Mouse (Mus musculus) forebrain, embryonic 13.5 days (tissue): ENCODE data around the gene Exoc6b. TPM values are rescaled to one million over a fixed set of nuclear protein-coding genes. Genes with fewer than 3 reads are reported as not detected.

Experiments used
- ATAC-seq: fragments of 200-750 bp; cut with Nextera tagmentation; 2 replicates; pipeline ENCODE4 v1.8.0; 2017
- H3K27ac ChIP-seq: fragments of 300-500 bp; sonication (generic); 2 replicates; pipeline ENCODE4 v1.5.1; 2015; ENCODE audit warnings: inconsistent platforms, mild to moderate bottlenecking, moderate library complexity
- H3K27me3 ChIP-seq: fragments of 300-500 bp; sonication (generic); 2 replicates; pipeline ENCODE4 v1.6.1; 2015; ENCODE audit warnings: mild to moderate bottlenecking, inconsistent platforms
- H3K36me3 ChIP-seq: fragments of 300-500 bp; sonication (generic); 2 replicates; pipeline ENCODE4 v1.6.1; 2015; ENCODE audit warnings: mild to moderate bottlenecking, inconsistent platforms; ENCODE audit not compliant: poor library complexity, severe bottlenecking
- H3K4me1 ChIP-seq: fragments of 300-500 bp; sonication (generic); 2 replicates; pipeline ENCODE4 v1.6.1; 2015; ENCODE audit warnings: inconsistent platforms
- H3K4me2 ChIP-seq: fragments of 300-500 bp; sonication (generic); 2 replicates; pipeline ENCODE4 v1.6.1; 2015; ENCODE audit warnings: inconsistent platforms, mild to moderate bottlenecking, moderate library complexity
- H3K4me3 ChIP-seq: fragments of 300-500 bp; sonication (generic); 2 replicates; pipeline ENCODE4 v1.5.1; 2015; ENCODE audit warnings: mild to moderate bottlenecking, inconsistent platforms
- H3K9ac ChIP-seq: fragments of 300-500 bp; sonication (generic); 2 replicates; pipeline ENCODE4 v1.6.1; 2015; ENCODE audit warnings: mild to moderate bottlenecking, inconsistent platforms
- H3K9me3 ChIP-seq: fragments of 300-500 bp; sonication (generic); replicated peaks from 2 replicates; pipeline ENCODE4 v1.6.1; 2016; ENCODE audit warnings: inconsistent platforms
- WGBS: fragments of 180-500 bp; shearing (Covaris S2); methylation state at CpG from one replicate; pipeline ENCODE4 v1.1.7; 2015; 5-methylcytosine and 5-hydroxymethylcytosine counted together
- polyA plus RNA-seq: library from polyadenylated mRNA; unstranded; fragments of >200 nt; fragmentation: Nextera tagmentation; extraction: Ambion mirVana; gene quantifications from 2 replicates; pipeline ENCODE4 v1.2.1, GENCODE M21; 2015

Gene Exoc6b
- polyA plus RNA-seq, 1 experiment from 2014 or later = 37.4 TPM

- H3K27me3 ChIP-seq = no peaks in the 10 kb centered on the region
- H3K9ac ChIP-seq = no peak overlapping the region
- ATAC-seq = no peak
- H3K9me3 ChIP-seq = no peaks in the 10 kb centered on the region
- no peak overlapping the region for H3K4me2 ChIP-seq
- 92% methylated on average over 4 of the region's 4 CpGs for WGBS
- H3K4me3 ChIP-seq = no peak overlapping the region
- H3K27ac ChIP-seq = no peak overlapping the region
- no peaks in the 10 kb centered on the region for H3K36me3 ChIP-seq
- 0 out of 2 replicates have a peak, but pooled peaks cover 7% of the 10 kb centered on the region for H3K4me1 ChIP-seq
These were observed 428.3 kb downstream of the Exoc6b start for GRCm38 (mm10) chr6:84641062-84641431.

DNA sequence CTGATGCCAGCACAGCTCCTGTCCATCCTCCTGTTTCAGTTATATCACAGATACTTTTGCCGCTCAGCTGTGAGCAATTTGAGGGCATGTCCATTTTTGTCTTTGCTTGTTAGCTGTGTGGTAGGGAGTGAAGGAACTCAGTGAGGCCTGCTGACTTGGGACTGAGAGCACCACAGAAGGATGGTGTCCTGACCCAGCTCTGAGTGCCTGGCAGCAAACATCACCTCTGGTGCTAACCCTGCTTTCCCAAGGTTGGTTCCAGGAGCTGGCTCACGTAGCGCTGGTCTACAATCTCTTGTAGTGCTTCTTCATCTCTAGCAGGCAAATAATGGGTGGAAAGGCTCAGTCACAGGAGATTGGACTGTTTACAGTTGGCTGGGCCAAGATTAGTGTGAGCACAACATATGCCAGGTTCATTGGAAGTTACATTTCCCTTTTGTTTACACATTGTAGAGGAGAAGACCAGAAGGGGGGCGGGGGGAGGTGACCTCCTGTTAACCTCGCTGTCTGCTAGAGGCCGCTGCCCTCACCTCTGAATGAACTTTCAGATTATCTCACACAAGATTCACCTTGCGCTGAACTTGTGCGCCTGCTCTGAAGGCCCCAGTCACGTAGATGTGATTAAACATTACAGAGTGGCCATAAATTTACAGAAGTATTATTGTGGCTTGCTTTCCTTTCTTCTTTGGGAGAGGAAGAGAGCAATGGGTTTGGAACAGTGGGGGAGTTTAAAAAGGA is 428.8 kb downstream of the Exoc6b start:
- Histone ChIP-seq H3K27me3 (no peaks in the 10 kb centered on the region), H3K4me2 (no peak overlapping the region), H3K36me3 (no peaks in the 10 kb centered on the region), H3K9ac (no peak overlapping the region), H3K27ac (no peak overlapping the region), H3K9me3 (no peaks in the 10 kb centered on the region), H3K4me3 (no peak overlapping the region), H3K4me1 (0 out of 2 replicates have a peak, but pooled peaks cover 1% of the 10 kb centered on the region)
- no peak for ATAC-seq
- WGBS = 81% methylated on average over 9 of the region's 9 CpGs

- Histone ChIP-seq H3K27me3 (no peaks in the 10 kb centered on the region), H3K9me3 (no peaks in the 10 kb centered on the region), H3K4me3 (no peak overlapping the region), H3K9ac (no peak overlapping the region), H3K36me3 (no peaks in the 10 kb centered on the region), H3K27ac (no peak overlapping the region), H3K4me1 (no peaks in the 10 kb centered on the region), H3K4me2 (no peak overlapping the region)
- ATAC-seq = no peak
These were observed 431.1 kb downstream of the Exoc6b start for GRCm38 (mm10) chr6:84638206-84638605.

- Histone ChIP-seq H3K4me1 (no peaks in the 10 kb centered on the region), H3K27me3 (no peaks in the 10 kb centered on the region), H3K4me3 (no peak overlapping the region), H3K36me3 (no peaks in the 10 kb centered on the region), H3K27ac (no peak overlapping the region), H3K9me3 (no peaks in the 10 kb centered on the region), H3K4me2 (no peak overlapping the region), H3K9ac (no peak overlapping the region)
- no peak for ATAC-seq
- WGBS = 87% methylated on average over 2 of the region's 2 CpGs
These were observed 437.7 kb downstream of the Exoc6b start for GRCm38 (mm10) chr6:84631588-84631987.

DNA sequence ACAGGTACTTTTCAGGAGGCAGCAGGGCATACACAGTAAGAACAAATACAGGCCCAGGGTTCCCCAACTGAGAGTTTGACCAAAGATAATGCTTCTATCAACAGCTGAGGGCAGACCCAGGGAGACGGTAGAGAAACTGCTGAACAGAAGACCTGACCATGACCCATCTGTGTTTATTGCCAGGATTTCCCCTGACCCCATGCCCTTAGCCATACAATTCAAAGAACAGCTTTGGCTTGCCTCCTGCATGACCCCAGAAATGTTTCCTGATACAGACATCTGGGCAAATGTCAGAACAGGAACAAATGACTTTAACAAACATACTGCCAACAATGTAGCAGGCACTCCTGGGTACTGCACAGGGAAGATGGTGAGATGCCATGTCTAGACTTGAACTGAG is 439.0 kb downstream of the Exoc6b start:
- no peaks in the 10 kb centered on the region for H3K36me3 ChIP-seq
- 63% methylated on average over 1 of the region's 1 CpGs for WGBS

GRCm38 (mm10) chr6:84628831-84629230 is 440.5 kb downstream of the Exoc6b start:
- no peaks in the 10 kb centered on the region for H3K27me3 ChIP-seq
- no peaks in the 10 kb centered on the region for H3K36me3 ChIP-seq
- no peaks in the 10 kb centered on the region for H3K9me3 ChIP-seq
- no peak overlapping the region for H3K9ac ChIP-seq
- ATAC-seq = no peak
- no peak overlapping the region for H3K27ac ChIP-seq
- WGBS = 91% methylated on average over 5 of the region's 5 CpGs
- H3K4me2 ChIP-seq = no peak overlapping the region
- H3K4me1 ChIP-seq = no peaks in the 10 kb centered on the region
- no peak overlapping the region for H3K4me3 ChIP-seq

More for the DNA sequence above, 439.0 kb downstream of the Exoc6b start:
- no peaks in the 10 kb centered on the region for H3K9me3 ChIP-seq
- no peak overlapping the region for H3K4me2 ChIP-seq
- H3K4me3 ChIP-seq = no peak overlapping the region
- H3K4me1 ChIP-seq = no peaks in the 10 kb centered on the region
- no peak overlapping the region for H3K27ac ChIP-seq
- H3K27me3 ChIP-seq = no peaks in the 10 kb centered on the region
- no peak for ATAC-seq
- H3K9ac ChIP-seq = no peak overlapping the region

DNA sequence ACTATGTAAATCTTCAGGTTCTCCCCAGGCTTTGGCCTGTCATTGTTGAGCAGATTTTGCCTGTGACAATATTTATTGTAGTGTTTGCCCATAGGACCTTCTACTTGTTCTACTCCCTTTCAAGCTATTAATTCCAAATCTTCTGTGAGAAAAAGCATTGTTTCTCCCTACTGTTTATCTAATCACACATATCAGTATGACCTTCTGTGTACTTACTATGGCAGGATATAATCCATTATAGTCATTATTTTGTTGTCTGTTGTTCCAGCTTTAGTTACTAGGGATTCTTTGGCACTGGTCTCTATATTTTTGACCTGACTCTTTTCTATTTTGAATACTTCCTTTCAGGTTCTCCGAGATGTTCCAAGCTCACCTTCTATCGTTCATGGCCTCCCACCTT is 442.9 kb downstream of the Exoc6b start:
- ATAC-seq = no peak
- no peaks in the 10 kb centered on the region for H3K27me3 ChIP-seq
- WGBS = 99% methylated on average over 2 of the region's 2 CpGs
- no peak overlapping the region for H3K27ac ChIP-seq
- H3K4me1 ChIP-seq = no peaks in the 10 kb centered on the region
- no peak overlapping the region for H3K9ac ChIP-seq
- no peaks in the 10 kb centered on the region for H3K36me3 ChIP-seq
- no peak overlapping the region for H3K4me2 ChIP-seq
- no peaks in the 10 kb centered on the region for H3K9me3 ChIP-seq
- no peak overlapping the region for H3K4me3 ChIP-seq

- H3K4me2 ChIP-seq = no peak overlapping the region
- H3K4me1 ChIP-seq = no peaks in the 10 kb centered on the region
- H3K36me3 ChIP-seq = peaks cover 26% of the 10 kb centered on the region
- ATAC-seq = no peak
- no peak overlapping the region for H3K9ac ChIP-seq
- H3K9me3 ChIP-seq = no peaks in the 10 kb centered on the region
- H3K27ac ChIP-seq = no peak overlapping the region
- H3K4me3 ChIP-seq = no peak overlapping the region
- 91% methylated on average over 6 of the region's 6 CpGs for WGBS
- H3K27me3 ChIP-seq = no peaks in the 10 kb centered on the region
These were observed 450.1 kb downstream of the Exoc6b start for GRCm38 (mm10) chr6:84619166-84619565.

DNA sequence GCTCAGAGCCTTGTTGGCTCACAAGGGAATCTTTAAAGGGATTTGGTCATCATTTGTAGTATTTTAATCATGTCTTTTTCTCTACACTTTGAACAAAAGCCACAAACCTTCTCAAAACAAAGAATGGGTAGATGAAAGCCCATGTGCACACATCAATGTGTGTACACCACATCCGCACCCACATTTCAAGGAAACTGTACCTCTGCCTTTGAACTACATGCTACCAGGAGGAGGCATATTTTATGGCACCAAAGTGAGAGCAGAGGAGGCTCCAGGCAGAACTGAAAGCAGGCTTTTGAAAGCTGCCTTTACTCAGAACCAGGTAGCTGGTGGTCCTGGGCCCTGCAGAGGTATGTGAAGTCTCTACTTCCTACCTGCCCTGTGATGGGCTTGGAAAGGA is 452.3 kb downstream of the Exoc6b start:
- 97% methylated on average over 1 of the region's 1 CpGs for WGBS
- no peak for ATAC-seq
- no peak overlapping the region for H3K9ac ChIP-seq
- H3K4me2 ChIP-seq = no peak overlapping the region
- no peak overlapping the region for H3K4me3 ChIP-seq
- no peaks in the 10 kb centered on the region for H3K4me1 ChIP-seq
- H3K36me3 ChIP-seq = peaks cover 26% of the 10 kb centered on the region
- no peaks in the 10 kb centered on the region for H3K27me3 ChIP-seq
- no peak overlapping the region for H3K27ac ChIP-seq
- H3K9me3 ChIP-seq = no peaks in the 10 kb centered on the region

DNA sequence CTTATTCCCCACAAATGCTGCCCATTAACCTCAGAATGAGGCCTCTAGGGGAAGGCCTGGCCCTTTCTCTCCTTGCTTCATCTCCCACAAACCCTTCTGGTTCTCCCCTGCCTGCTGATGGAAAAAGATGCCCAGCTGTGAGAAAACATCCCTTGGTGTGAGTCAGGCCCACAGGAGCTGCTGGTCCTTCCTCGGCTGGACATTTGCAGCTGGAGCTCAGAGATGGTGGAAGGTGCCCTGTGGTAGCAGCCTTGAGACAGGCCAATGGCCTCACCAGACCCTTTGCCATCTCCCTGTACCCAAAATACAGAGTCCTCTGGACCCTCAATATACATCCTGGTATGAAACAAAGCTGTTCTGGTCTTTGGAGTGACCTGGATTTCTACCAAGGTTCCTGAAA is 452.7 kb downstream of the Exoc6b start:
- ATAC-seq = no peak
- Histone ChIP-seq H3K9ac (no peak overlapping the region), H3K9me3 (no peaks in the 10 kb centered on the region), H3K27me3 (no peaks in the 10 kb centered on the region), H3K36me3 (peaks cover 26% of the 10 kb centered on the region), H3K4me1 (no peaks in the 10 kb centered on the region), H3K4me2 (no peak overlapping the region), H3K27ac (no peak overlapping the region), H3K4me3 (no peak overlapping the region)
- WGBS = 95% methylated on average over 1 of the region's 1 CpGs

- no peaks in the 10 kb centered on the region for H3K4me1 ChIP-seq
- H3K9me3 ChIP-seq = no peaks in the 10 kb centered on the region
- no peak overlapping the region for H3K27ac ChIP-seq
- no peak overlapping the region for H3K4me2 ChIP-seq
- no peak overlapping the region for H3K4me3 ChIP-seq
- peaks cover 6% of the 10 kb centered on the region for H3K36me3 ChIP-seq
- 88% methylated on average over 3 of the region's 3 CpGs for WGBS
- no peak for ATAC-seq
- H3K9ac ChIP-seq = no peak overlapping the region
- H3K27me3 ChIP-seq = no peaks in the 10 kb centered on the region
These were observed 455.8 kb downstream of the Exoc6b start for GRCm38 (mm10) chr6:84613561-84613960.

DNA sequence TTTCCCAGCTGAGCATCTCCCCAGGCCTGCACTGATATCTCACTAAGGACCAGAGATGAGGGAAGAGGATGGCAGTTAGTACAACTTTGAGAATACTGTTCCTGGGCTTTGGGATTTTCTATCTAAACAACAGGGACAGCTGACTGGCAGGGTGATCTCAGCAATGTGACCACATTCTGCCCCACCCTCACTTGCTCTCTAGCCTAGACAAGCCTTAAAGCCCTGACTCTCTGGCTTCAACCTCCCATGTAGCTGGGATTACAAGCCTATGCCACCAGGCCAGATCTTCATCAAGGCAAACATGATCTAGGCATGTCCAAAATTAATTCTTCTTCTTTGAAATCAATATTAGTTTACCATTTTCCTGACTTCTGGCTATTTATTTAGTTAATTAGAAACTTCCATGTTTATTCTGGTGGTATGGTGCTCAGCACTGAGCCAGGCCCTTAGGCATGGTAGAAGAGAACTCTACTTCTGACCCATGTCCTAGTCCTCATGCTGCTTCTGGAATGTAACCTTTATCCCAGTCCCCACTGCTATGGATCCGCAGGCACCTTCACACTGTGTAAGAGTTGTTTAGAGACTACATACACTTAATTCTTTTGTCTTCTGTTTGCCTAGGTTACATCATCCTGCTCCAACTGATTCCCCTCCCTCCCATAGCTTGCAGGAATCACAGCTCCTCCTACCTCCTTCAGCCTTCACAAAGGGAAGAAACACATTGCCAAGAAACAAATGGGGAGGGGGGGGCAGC is 468.0 kb downstream of the Exoc6b start:
- ATAC-seq = no peak
- no peaks in the 10 kb centered on the region for H3K4me1 ChIP-seq
- no peaks in the 10 kb centered on the region for H3K9me3 ChIP-seq
- no peak overlapping the region for H3K4me2 ChIP-seq
- H3K27me3 ChIP-seq = no peaks in the 10 kb centered on the region
- 31% methylated on average over 1 of the region's 1 CpGs for WGBS
- no peak overlapping the region for H3K4me3 ChIP-seq
- H3K27ac ChIP-seq = no peak overlapping the region
- no peak overlapping the region for H3K9ac ChIP-seq
- no peaks in the 10 kb centered on the region for H3K36me3 ChIP-seq
